Mouse (Mus musculus): ENCODE measurements around the gene Npepl1. TPM values are rescaled to one million over a fixed set of nuclear protein-coding genes. Genes with fewer than 3 reads are reported as not detected.

Npepl1 gene
- polyA plus RNA-seq, 1 experiment from 2014 or later: 37.8 TPM

GRCm38 (mm10) chr2:174126522-174127375 lies 16.6 kb downstream of the Npepl1 start:
- Histone ChIP-seq H3K4me2 (peak overlapping the region; percentile 61), H3K4me1 (peaks cover 13% of the 10 kb centered on the region), H3K27me3 (replicated peaks) (no peaks in the 10 kb centered on the region), H3K9ac (peak overlapping the region; percentile 59), H3K4me3 (peak overlapping the region; percentile 26), H3K9me3 (peaks cover 6% of the 10 kb centered on the region; the same call in 1 of the 2 replicates), H3K36me3 (peaks cover 37% of the 10 kb centered on the region), H3K27ac (replicated peaks) (no peak overlapping the region)
- WGBS: 6% methylated on average over 20 of the region's 21 CpGs
- no peak for ATAC-seq (ENCODE audit: extremely low read depth, insufficient number of reproducible peaks, low FRiP score, low TSS enrichment)

- no peak for ATAC-seq (ENCODE audit: extremely low read depth, insufficient number of reproducible peaks, low FRiP score, low TSS enrichment)
- peak overlapping the region; percentile 59 for H3K9ac ChIP-seq
Measured at GRCm38 (mm10) chr2:174127376-174127713, 17.2 kb downstream of the Npepl1 start.

DNA sequence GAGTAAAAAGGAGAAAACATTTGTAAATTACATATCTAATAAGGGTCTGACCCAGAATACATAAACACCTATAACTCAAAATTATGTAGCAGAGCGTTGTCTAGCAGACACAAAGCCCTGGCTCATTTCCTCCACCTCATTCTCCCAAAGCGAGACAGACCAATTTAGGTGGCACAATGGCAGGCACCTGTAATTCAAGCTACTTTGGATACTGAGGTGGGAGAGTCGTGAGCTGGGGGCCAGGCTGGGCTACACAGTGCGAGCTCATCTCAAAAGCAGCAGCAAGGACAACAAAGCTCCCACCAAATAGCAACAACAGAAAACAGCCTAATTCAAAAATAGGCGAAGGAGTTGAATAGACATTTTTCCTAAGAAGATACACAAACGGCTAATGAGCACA lies 18.8 kb downstream of the Npepl1 start:
- Histone ChIP-seq H3K4me1 (peaks cover 13% of the 10 kb centered on the region), H3K4me2 (no peak overlapping the region), H3K4me3 (no peak overlapping the region), H3K9ac (no peak overlapping the region), H3K9me3 (peaks cover 6% of the 10 kb centered on the region; the same call in 1 of the 2 replicates), H3K27ac (replicated peaks) (no peak overlapping the region), H3K36me3 (peaks cover 15% of the 10 kb centered on the region), H3K27me3 (replicated peaks) (no peaks in the 10 kb centered on the region)
- ATAC-seq (ENCODE audit: extremely low read depth, insufficient number of reproducible peaks, low FRiP score, low TSS enrichment): no peak
- WGBS: 75% methylated on average over 6 of the region's 6 CpGs

More at GRCm38 (mm10) chr2:174127376-174127713, 17.2 kb downstream of the Npepl1 start:
- peaks cover 31% of the 10 kb centered on the region for H3K36me3 ChIP-seq
- peak overlapping the region; percentile 26; the same call in 1 of the 2 replicates for H3K4me3 ChIP-seq
- WGBS: 28% methylated on average over 6 of the region's 6 CpGs
- no peaks in the 10 kb centered on the region for H3K27me3 ChIP-seq (replicated peaks)
- H3K27ac ChIP-seq (replicated peaks): no peak overlapping the region
- peaks cover 13% of the 10 kb centered on the region for H3K4me1 ChIP-seq
- H3K4me2 ChIP-seq: peak overlapping the region; percentile 61
- peaks cover 6% of the 10 kb centered on the region; the same call in 1 of the 2 replicates for H3K9me3 ChIP-seq

- Histone ChIP-seq H3K9me3 (no peaks in the 10 kb centered on the region), H3K27me3 (replicated peaks) (no peaks in the 10 kb centered on the region), H3K27ac (replicated peaks) (no peak overlapping the region), H3K9ac (no peak overlapping the region), H3K4me2 (no peak overlapping the region), H3K4me1 (peaks cover 13% of the 10 kb centered on the region), H3K4me3 (no peak overlapping the region), H3K36me3 (no peaks in the 10 kb centered on the region)
- 78% methylated on average over 8 of the region's 8 CpGs for WGBS
- no peak for ATAC-seq (ENCODE audit: extremely low read depth, insufficient number of reproducible peaks, low FRiP score, low TSS enrichment)
Measured at GRCm38 (mm10) chr2:174130468-174131097, 20.4 kb downstream of the Npepl1 start.

- Histone ChIP-seq H3K4me3 (no peak overlapping the region), H3K4me1 (no peaks in the 10 kb centered on the region), H3K36me3 (no peaks in the 10 kb centered on the region), H3K4me2 (no peak overlapping the region), H3K27ac (replicated peaks) (no peak overlapping the region), H3K9me3 (no peaks in the 10 kb centered on the region), H3K9ac (no peak overlapping the region), H3K27me3 (replicated peaks) (no peaks in the 10 kb centered on the region)
- ATAC-seq (ENCODE audit: extremely low read depth, insufficient number of reproducible peaks, low FRiP score, low TSS enrichment): no peak
- WGBS: 61% methylated on average over 8 of the region's 8 CpGs
Measured at GRCm38 (mm10) chr2:174132413-174132969, 22.3 kb downstream of the Npepl1 start.

GRCm38 (mm10) chr2:174159035-174159434 lies 48.9 kb downstream of the Npepl1 start:
- Histone ChIP-seq H3K4me1 (no peaks in the 10 kb centered on the region), H3K36me3 (no peaks in the 10 kb centered on the region), H3K27me3 (replicated peaks) (no peaks in the 10 kb centered on the region), H3K4me2 (no peak overlapping the region), H3K9me3 (no peaks in the 10 kb centered on the region), H3K4me3 (no peak overlapping the region), H3K9ac (no peak overlapping the region), H3K27ac (replicated peaks) (no peak overlapping the region)
- WGBS: 83% methylated on average over 10 of the region's 10 CpGs
- no peak for ATAC-seq (ENCODE audit: extremely low read depth, insufficient number of reproducible peaks, low FRiP score, low TSS enrichment)

- Histone ChIP-seq H3K9ac (no peak overlapping the region), H3K9me3 (no peaks in the 10 kb centered on the region), H3K27ac (replicated peaks) (no peak overlapping the region), H3K36me3 (no peaks in the 10 kb centered on the region), H3K4me1 (no peaks in the 10 kb centered on the region), H3K4me2 (no peak overlapping the region), H3K27me3 (replicated peaks) (no peaks in the 10 kb centered on the region), H3K4me3 (no peak overlapping the region)
- 76% methylated on average over 3 of the region's 3 CpGs for WGBS
- no peak for ATAC-seq (ENCODE audit: extremely low read depth, insufficient number of reproducible peaks, low FRiP score, low TSS enrichment)
Measured at GRCm38 (mm10) chr2:174160461-174160860, 50.3 kb downstream of the Npepl1 start.

Other genes with a start within 250 kb of the Npepl1 start
- gene Stx16, start 34.0 kb upstream of the Npepl1 start, polyA plus RNA-seq (2015; fragmentation: Nextera tagmentation; extraction: Ambion mirVana): 8.6 and 9.3 TPM in 2 replicates
- gene Gnas, start 174.0 kb downstream of the Npepl1 start, polyA plus RNA-seq (2015; fragmentation: Nextera tagmentation; extraction: Ambion mirVana): 1,244 and 1,252 TPM in 2 replicates
- 16.0 and 26.6 TPM in 2 replicates for gene Gm20721, start 236.4 kb downstream of the Npepl1 start, polyA plus RNA-seq (2015; fragmentation: Nextera tagmentation; extraction: Ambion mirVana)

All from heart, embryonic 13.5 days (tissue).